Mouse (Mus musculus): ENCODE measurements around the gene Smok3b. TPM values are rescaled to one million over a fixed set of nuclear protein-coding genes. Genes with fewer than 3 reads are reported as not detected.
"Not testable (repeated sequence)": the region's sequence is repeated elsewhere in the genome, so short reads cannot be mapped to it uniquely, and the experiment has no call there.

Gene Smok3b
- polyA plus RNA-seq, 1 experiment from 2014 or later, result not detected

DNA sequence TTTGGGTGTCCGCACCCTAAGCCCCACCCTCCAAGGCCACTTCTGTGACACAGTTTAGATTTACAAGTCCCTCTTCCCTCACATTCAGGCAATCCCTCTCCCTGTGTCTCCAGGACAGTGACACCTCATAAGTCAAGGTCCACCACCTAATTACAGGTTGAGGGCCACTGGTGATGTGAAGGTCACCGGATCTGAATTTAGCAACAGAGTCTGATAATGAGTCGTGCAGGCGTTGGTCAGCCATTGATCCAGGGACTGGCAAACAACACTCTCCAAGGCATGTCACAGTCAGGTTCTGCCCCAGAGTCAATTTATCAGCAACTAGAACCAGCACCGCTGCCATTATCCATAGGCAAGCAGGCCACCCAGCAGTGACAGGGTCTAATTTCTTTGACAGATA is 8.8 kb upstream of the Smok3b start:
- Histone ChIP-seq H3K9ac (replicated peaks; ENCODE audit: low read depth, low read length) (no peak overlapping the region), H3K36me3 (ENCODE audit: control insufficient read depth, insufficient read depth) (no peaks in the 10 kb centered on the region), H3K4me2 (ENCODE audit: low read length) (no peak overlapping the region), H3K4me3 (replicated peaks; ENCODE audit: low read length) (no peak overlapping the region), H3K27me3 (replicated peaks; ENCODE audit: control insufficient read depth, insufficient read depth, low read length) (no peaks in the 10 kb centered on the region), H3K9me3 (ENCODE audit: control insufficient read depth, low read length) (no peaks in the 10 kb centered on the region), H3K27ac (ENCODE audit: low read length) (no peak overlapping the region), H3K4me1 (replicated peaks; ENCODE audit: control insufficient read depth, insufficient read depth, low read length) (no peaks in the 10 kb centered on the region)
- ATAC-seq, result no peak
- 94% methylated on average over 5 of the region's 5 CpGs for WGBS

DNA sequence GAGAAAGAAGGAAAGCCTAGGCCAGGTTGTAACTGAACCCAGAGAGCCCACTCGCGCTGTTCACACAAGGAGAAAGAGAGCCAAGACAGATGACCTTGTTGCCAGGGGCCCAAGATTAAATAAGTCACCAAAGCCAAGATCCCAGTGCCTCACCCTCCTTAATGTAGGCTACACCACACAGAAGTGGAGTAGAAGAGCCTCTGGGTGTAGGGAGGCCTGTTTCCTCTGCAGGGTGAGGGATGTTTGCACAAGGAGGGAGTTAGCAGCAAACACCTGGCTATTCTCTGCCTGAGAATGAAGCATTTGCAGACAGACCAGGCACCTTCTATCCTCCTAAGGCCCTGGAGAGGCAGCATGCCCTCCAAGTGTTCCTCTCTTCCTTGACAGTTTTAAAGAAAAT is 4.7 kb upstream of the Smok3b start:
- no peaks in the 10 kb centered on the region for H3K4me1 ChIP-seq (replicated peaks; ENCODE audit: control insufficient read depth, insufficient read depth, low read length)
- WGBS, result 96% methylated on average over 2 of the region's 2 CpGs

DNA sequence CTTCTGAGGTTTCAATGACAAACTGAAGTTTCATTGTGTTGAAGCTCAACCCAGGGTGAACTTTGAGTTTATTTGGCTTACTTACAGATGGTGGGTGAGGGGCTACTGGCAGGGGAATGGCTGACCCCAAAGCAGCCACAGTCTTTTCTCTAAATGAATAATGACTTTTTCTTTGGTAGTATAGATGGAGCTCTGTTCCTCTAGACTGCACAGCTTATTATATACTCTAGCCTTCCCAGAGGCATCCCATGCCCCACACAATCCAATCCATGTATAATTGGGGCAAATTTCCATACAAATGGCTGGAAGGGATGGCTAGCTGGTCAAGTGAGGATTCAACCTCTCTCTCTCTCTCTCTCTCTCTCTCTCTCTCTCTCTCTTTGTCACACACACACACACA is 4.2 kb upstream of the Smok3b start:
- Histone ChIP-seq H3K36me3 (ENCODE audit: control insufficient read depth, insufficient read depth) (no peaks in the 10 kb centered on the region), H3K27me3 (replicated peaks; ENCODE audit: control insufficient read depth, insufficient read depth, low read length) (no peaks in the 10 kb centered on the region)
- ATAC-seq, result no peak

More for the DNA sequence above, 4.7 kb upstream of the Smok3b start:
- H3K4me3 ChIP-seq (replicated peaks; ENCODE audit: low read length), result no peak overlapping the region
- H3K9ac ChIP-seq (replicated peaks; ENCODE audit: low read depth, low read length), result no peak overlapping the region
- H3K27me3 ChIP-seq (replicated peaks; ENCODE audit: control insufficient read depth, insufficient read depth, low read length), result no peaks in the 10 kb centered on the region
- H3K36me3 ChIP-seq (ENCODE audit: control insufficient read depth, insufficient read depth), result no peaks in the 10 kb centered on the region
- H3K4me2 ChIP-seq (ENCODE audit: low read length), result no peak overlapping the region
- H3K9me3 ChIP-seq (ENCODE audit: control insufficient read depth, low read length), result no peaks in the 10 kb centered on the region
- no peak for ATAC-seq
- H3K27ac ChIP-seq (ENCODE audit: low read length), result no peak overlapping the region

DNA sequence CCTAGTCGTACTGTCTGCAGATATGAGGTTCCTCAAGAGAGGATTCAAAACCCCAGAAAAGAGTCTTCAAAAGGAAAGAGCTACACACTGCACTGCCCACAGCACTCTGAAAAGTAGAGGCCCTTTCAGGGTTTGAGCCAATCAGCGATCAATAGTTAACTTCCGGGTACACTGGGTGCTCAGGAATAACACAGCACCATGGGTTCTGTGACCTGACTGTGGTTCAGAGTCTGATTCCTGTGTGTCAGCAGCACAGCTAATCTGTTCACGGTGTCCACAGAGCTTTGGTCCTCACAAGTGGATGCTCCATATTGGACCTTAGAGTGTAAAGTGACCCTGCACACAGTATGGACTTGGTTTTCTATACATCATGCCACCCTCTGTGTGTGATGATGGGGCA is 1.7 kb upstream of the Smok3b start:
- H3K9me3 ChIP-seq (ENCODE audit: control insufficient read depth, low read length); H3K36me3 ChIP-seq (ENCODE audit: control insufficient read depth, insufficient read depth); H3K27ac ChIP-seq (ENCODE audit: low read length); H3K9ac ChIP-seq (replicated peaks; ENCODE audit: low read depth, low read length); H3K4me3 ChIP-seq (replicated peaks; ENCODE audit: low read length); H3K4me1 ChIP-seq (replicated peaks; ENCODE audit: control insufficient read depth, insufficient read depth, low read length); H3K27me3 ChIP-seq (replicated peaks; ENCODE audit: control insufficient read depth, insufficient read depth, low read length); ATAC-seq; H3K4me2 ChIP-seq (ENCODE audit: low read length): not testable (repeated sequence)
- 91% methylated on average over 3 of the region's 4 CpGs for WGBS

More for the DNA sequence above, 4.2 kb upstream of the Smok3b start:
- Histone ChIP-seq H3K4me3 (replicated peaks; ENCODE audit: low read length) (no peak overlapping the region), H3K4me2 (ENCODE audit: low read length) (no peak overlapping the region), H3K4me1 (replicated peaks; ENCODE audit: control insufficient read depth, insufficient read depth, low read length) (no peaks in the 10 kb centered on the region), H3K9ac (replicated peaks; ENCODE audit: low read depth, low read length) (no peak overlapping the region), H3K9me3 (ENCODE audit: control insufficient read depth, low read length) (no peaks in the 10 kb centered on the region), H3K27ac (ENCODE audit: low read length) (no peak overlapping the region)

DNA sequence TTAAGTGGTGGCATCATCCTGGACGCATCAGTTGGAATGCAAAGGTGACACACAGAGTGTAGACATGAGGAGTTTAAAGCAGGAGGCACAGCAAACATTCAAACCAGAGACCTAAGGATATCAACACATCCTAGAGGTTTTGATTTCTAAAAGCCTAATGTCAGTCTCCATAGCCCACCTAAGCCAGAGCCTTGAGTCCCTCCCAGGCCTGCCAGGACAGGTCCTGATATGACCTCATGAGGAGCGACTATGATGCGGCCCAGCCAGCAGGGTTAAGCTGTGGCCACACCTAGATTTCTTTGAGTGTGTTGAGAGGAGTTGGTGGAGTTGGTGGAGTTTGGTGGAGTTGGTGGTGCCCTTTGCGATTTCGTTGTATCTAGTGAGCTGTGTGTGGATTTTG is 31.7 kb downstream of the Smok3b start, which contains the start of gene Smok3c:
TSS of gene Smok3c (plus strand) at position 301 of the 400 bp plus-strand sequence.
- H3K4me1 ChIP-seq (replicated peaks; ENCODE audit: control insufficient read depth, insufficient read depth, low read length); ATAC-seq; H3K36me3 ChIP-seq (ENCODE audit: control insufficient read depth, insufficient read depth); H3K27ac ChIP-seq (ENCODE audit: low read length); H3K9ac ChIP-seq (replicated peaks; ENCODE audit: low read depth, low read length); H3K27me3 ChIP-seq (replicated peaks; ENCODE audit: control insufficient read depth, insufficient read depth, low read length); H3K4me3 ChIP-seq (replicated peaks; ENCODE audit: low read length); H3K4me2 ChIP-seq (ENCODE audit: low read length); H3K9me3 ChIP-seq (ENCODE audit: control insufficient read depth, low read length): not testable (repeated sequence)
- WGBS, result no CpG with 5 or more reads among the region's 5 CpGs

DNA sequence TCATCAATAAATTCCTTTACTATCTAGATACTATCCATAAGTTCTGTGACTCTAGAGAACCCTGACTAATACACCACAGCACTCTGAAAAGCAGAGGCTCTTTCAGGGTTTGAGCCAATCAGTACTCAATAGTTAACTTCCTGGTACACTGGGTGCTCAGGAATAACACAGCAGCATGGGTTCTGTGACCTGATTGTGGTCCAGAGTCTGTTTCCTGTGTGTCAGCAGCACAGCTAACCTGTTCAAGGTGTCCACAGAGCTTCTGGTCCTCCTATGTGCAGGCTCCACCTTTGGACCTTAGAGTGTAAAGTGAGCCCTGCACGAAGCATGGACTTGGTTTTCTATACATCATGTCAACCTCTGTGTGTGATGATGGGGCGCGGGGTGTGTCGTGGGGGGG is 52.6 kb downstream of the Smok3b start:
- H3K36me3 ChIP-seq (ENCODE audit: control insufficient read depth, insufficient read depth), result no peaks in the 10 kb centered on the region
- ATAC-seq, result no peak
- no peak overlapping the region for H3K4me2 ChIP-seq (ENCODE audit: low read length)
- no peaks in the 10 kb centered on the region for H3K9me3 ChIP-seq (ENCODE audit: control insufficient read depth, low read length)
- H3K27ac ChIP-seq (ENCODE audit: low read length), result no peak overlapping the region
- no peaks in the 10 kb centered on the region for H3K27me3 ChIP-seq (replicated peaks; ENCODE audit: control insufficient read depth, insufficient read depth, low read length)
- 90% methylated on average over 4 of the region's 4 CpGs for WGBS
- no peak overlapping the region for H3K4me3 ChIP-seq (replicated peaks; ENCODE audit: low read length)
- H3K4me1 ChIP-seq (replicated peaks; ENCODE audit: control insufficient read depth, insufficient read depth, low read length), result no peaks in the 10 kb centered on the region
- no peak overlapping the region for H3K9ac ChIP-seq (replicated peaks; ENCODE audit: low read depth, low read length)

DNA sequence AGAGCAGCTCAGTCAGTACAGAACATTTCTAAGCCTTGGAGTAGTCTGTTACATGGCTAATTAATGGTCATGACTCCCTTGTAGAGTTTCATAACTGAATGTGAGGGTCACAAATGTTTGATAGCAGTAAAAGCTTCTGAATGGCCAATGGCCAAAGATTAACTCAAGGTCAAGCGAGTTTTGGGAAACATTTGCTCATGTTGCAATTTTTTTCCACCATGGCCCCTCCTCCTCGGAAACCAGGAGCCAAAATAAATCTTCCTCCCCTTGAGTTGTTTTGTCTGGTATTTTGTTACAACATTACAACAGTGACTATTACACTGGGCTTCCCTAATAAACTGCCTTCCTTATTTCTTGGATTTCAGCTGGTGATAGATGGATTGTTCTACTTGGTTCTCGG is 54.5 kb downstream of the Smok3b start:
- H3K4me1 ChIP-seq (replicated peaks; ENCODE audit: control insufficient read depth, insufficient read depth, low read length), result no peaks in the 10 kb centered on the region
- H3K36me3 ChIP-seq (ENCODE audit: control insufficient read depth, insufficient read depth), result no peaks in the 10 kb centered on the region
- no peak overlapping the region for H3K9ac ChIP-seq (replicated peaks; ENCODE audit: low read depth, low read length)
- no peak for ATAC-seq
- WGBS, result 78% methylated on average over 3 of the region's 3 CpGs
- no peak overlapping the region for H3K4me2 ChIP-seq (ENCODE audit: low read length)
- H3K27me3 ChIP-seq (replicated peaks; ENCODE audit: control insufficient read depth, insufficient read depth, low read length), result no peaks in the 10 kb centered on the region
- no peaks in the 10 kb centered on the region for H3K9me3 ChIP-seq (ENCODE audit: control insufficient read depth, low read length)
- H3K4me3 ChIP-seq (replicated peaks; ENCODE audit: low read length), result no peak overlapping the region
- H3K27ac ChIP-seq (ENCODE audit: low read length), result no peak overlapping the region

DNA sequence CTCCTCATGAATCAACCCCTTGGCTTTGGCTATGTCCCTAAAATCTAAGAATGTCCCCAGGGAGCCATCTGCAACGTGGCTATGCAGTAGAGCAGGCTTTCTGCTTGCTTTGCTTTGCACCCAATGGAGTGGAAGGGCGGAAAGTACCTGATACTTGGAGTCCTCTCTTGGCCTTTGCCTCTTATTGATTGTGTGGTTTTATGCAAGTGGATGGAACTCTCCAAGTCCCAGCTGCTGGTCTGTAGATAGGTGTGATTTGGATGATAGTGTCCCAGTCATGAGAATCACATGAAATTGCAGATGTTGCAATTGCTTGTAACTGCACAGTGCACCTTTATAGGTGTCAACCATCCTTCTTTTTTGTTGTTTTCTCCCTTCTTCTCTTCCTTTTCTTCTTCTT is 54.9 kb downstream of the Smok3b start:
- no peaks in the 10 kb centered on the region for H3K27me3 ChIP-seq (replicated peaks; ENCODE audit: control insufficient read depth, insufficient read depth, low read length)
- no peak overlapping the region for H3K9ac ChIP-seq (replicated peaks; ENCODE audit: low read depth, low read length)
- no peak overlapping the region for H3K4me2 ChIP-seq (ENCODE audit: low read length)
- no peak overlapping the region for H3K4me3 ChIP-seq (replicated peaks; ENCODE audit: low read length)
- WGBS, result 62% methylated on average over 2 of the region's 2 CpGs
- H3K27ac ChIP-seq (ENCODE audit: low read length), result no peak overlapping the region
- H3K36me3 ChIP-seq (ENCODE audit: control insufficient read depth, insufficient read depth), result no peaks in the 10 kb centered on the region
- no peak for ATAC-seq
- H3K9me3 ChIP-seq (ENCODE audit: control insufficient read depth, low read length), result no peaks in the 10 kb centered on the region
- no peaks in the 10 kb centered on the region for H3K4me1 ChIP-seq (replicated peaks; ENCODE audit: control insufficient read depth, insufficient read depth, low read length)

DNA sequence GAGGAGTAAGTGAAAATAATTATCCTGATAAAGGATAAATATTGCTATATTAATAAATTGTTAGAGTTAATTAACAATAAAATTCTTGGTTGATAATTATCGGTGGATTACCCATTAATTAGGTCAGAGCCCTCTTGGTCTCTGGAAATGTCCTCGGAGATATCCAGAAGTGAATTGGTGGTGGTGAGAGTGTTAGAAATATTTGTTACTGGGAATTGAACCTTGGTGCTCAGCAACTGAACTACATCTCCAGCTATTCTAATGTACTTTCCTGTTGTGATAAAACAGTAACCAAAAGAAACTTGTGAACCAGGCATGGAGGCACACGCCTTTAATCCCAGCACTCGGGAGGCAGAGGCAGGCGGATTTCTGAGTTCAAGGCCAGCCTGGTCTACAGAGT is 59.2 kb downstream of the Smok3b start:
- H3K4me1 ChIP-seq (replicated peaks; ENCODE audit: control insufficient read depth, insufficient read depth, low read length), result no peaks in the 10 kb centered on the region
- ATAC-seq, result no peak
- 89% methylated on average over 5 of the region's 5 CpGs for WGBS

DNA sequence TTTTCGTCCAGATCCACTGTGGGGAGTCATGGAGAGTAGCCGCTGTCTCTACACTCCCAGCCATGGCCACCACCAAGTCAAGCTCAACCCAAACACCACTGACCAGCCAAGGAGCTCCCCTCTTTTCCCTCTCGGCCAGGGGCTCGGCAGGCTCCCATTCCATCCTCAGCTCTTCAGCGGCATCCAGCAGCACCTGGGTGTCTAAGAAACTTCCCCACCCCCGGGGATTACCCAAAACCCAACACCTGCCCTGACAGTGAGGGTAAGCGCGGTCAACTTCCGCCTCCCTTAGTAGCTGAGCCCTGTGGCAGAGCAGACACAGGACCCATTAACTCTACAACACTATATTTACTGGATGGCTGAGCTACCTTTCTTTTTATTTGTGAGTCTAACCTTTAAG is 60.2 kb downstream of the Smok3b start:
- H3K9ac ChIP-seq (replicated peaks; ENCODE audit: low read depth, low read length), result no peak overlapping the region
- H3K36me3 ChIP-seq (ENCODE audit: control insufficient read depth, insufficient read depth), result no peaks in the 10 kb centered on the region
- H3K9me3 ChIP-seq (ENCODE audit: control insufficient read depth, low read length), result no peaks in the 10 kb centered on the region
- no peak overlapping the region for H3K4me3 ChIP-seq (replicated peaks; ENCODE audit: low read length)
- H3K27me3 ChIP-seq (replicated peaks; ENCODE audit: control insufficient read depth, insufficient read depth, low read length), result no peaks in the 10 kb centered on the region
- H3K4me2 ChIP-seq (ENCODE audit: low read length), result no peak overlapping the region
- no peak for ATAC-seq
- WGBS, result 89% methylated on average over 9 of the region's 9 CpGs
- H3K4me1 ChIP-seq (replicated peaks; ENCODE audit: control insufficient read depth, insufficient read depth, low read length), result peaks cover 2% of the 10 kb centered on the region
- no peak overlapping the region for H3K27ac ChIP-seq (ENCODE audit: low read length)

More for the DNA sequence above, 59.2 kb downstream of the Smok3b start:
- no peak overlapping the region for H3K4me2 ChIP-seq (ENCODE audit: low read length)
- no peak overlapping the region for H3K4me3 ChIP-seq (replicated peaks; ENCODE audit: low read length)
- no peaks in the 10 kb centered on the region for H3K36me3 ChIP-seq (ENCODE audit: control insufficient read depth, insufficient read depth)
- no peaks in the 10 kb centered on the region for H3K27me3 ChIP-seq (replicated peaks; ENCODE audit: control insufficient read depth, insufficient read depth, low read length)
- no peak overlapping the region for H3K27ac ChIP-seq (ENCODE audit: low read length)
- no peak overlapping the region for H3K9ac ChIP-seq (replicated peaks; ENCODE audit: low read depth, low read length)
- H3K9me3 ChIP-seq (ENCODE audit: control insufficient read depth, low read length), result no peaks in the 10 kb centered on the region
